Mouse (Mus musculus) ES-E14 (cell line): ENCODE results near the gene Rgs6. TPM values are rescaled to one million over a fixed set of nuclear protein-coding genes. Genes with fewer than 3 reads are reported as not detected.

Experiments
- DNase-seq: peaks from one replicate; pipeline ENCODE4 v3.0.0-alpha.2; 2013; ENCODE audit warnings: low read depth, low spot score
- H3K27ac ChIP-seq: 2 replicates; pipeline ENCODE4 v1.5.1; 2012; ENCODE audit warnings: low read depth, mild to moderate bottlenecking, low read length, moderate library complexity, mixed read lengths; ENCODE audit not compliant: poor library complexity, insufficient read depth, severe bottlenecking
- H3K36me3 ChIP-seq: 2 replicates; pipeline ENCODE4 v1.6.1; 2012; ENCODE audit warnings: mild to moderate bottlenecking, low read length, moderate library complexity, mixed read lengths; ENCODE audit not compliant: control insufficient read depth, poor library complexity, insufficient read depth, severe bottlenecking
- H3K4me1 ChIP-seq, 2 experiments: fragments of 150-350 bp in 1 of 2; sonication (generic) in 1 of 2; 2 replicates each; pipeline ENCODE4 v1.6.1; 2012; ENCODE audit warnings: low read length in 2 of 2, mild to moderate bottlenecking in 1 of 2, mixed read lengths in 1 of 2; ENCODE audit not compliant: control insufficient read depth in 2 of 2, insufficient read depth in 2 of 2, poor library complexity in 1 of 2
- H3K4me3 ChIP-seq, 2 experiments: fragments of 150-350 bp in 1 of 2; sonication (generic) in 1 of 2; 2 replicates each; pipeline ENCODE4 v1.5.1; 2012; ENCODE audit warnings: low read length in 2 of 2, low read depth in 1 of 2, mild to moderate bottlenecking in 1 of 2, mixed read lengths in 1 of 2; ENCODE audit not compliant: insufficient read depth in 1 of 2, poor library complexity in 1 of 2, severe bottlenecking in 1 of 2
- H3K9ac ChIP-seq: 2 replicates; pipeline ENCODE4 v1.6.1; 2012; ENCODE audit warnings: low read depth, mild to moderate bottlenecking, low read length, mixed read lengths; ENCODE audit not compliant: poor library complexity, insufficient read depth, severe bottlenecking
- H3K9me3 ChIP-seq: fragments of 150-350 bp; sonication (generic); 2 replicates; pipeline ENCODE4 v1.6.1; 2012; ENCODE audit warnings: low read depth, mild to moderate bottlenecking, low read length; ENCODE audit not compliant: control insufficient read depth, insufficient read depth
- CHD2 ChIP-seq: IDR thresholded peaks from 2 replicates; pipeline ENCODE4 v1.6.1; 2014; ENCODE audit warnings: mild to moderate bottlenecking, low read depth, low read length, inconsistent platforms
- HCFC1 ChIP-seq: IDR thresholded peaks from 2 replicates; pipeline ENCODE4 v1.6.1; 2012; ENCODE audit warnings: low read length, inconsistent platforms, borderline replicate concordance; ENCODE audit not compliant: insufficient read depth
- MAFK ChIP-seq: IDR thresholded peaks from 2 replicates; pipeline ENCODE4 v1.6.1; 2014; ENCODE audit warnings: mild to moderate bottlenecking, low read depth, low read length, inconsistent platforms; ENCODE audit not compliant: insufficient read depth
- ZC3H11A ChIP-seq: IDR thresholded peaks from 2 replicates; pipeline ENCODE4 v1.6.1; 2012; ENCODE audit warnings: low read depth, mild to moderate bottlenecking, inconsistent platforms, low read length, borderline replicate concordance
- ZNF384 ChIP-seq: IDR thresholded peaks from 2 replicates; pipeline ENCODE4 v1.6.1; 2012; ENCODE audit warnings: low read depth, low read length, inconsistent platforms
- in situ Hi-C, 2 experiments: fragments of 600-800 bp; cut with MboI; formaldehyde crosslinking; loops; one replicate each; pipeline ENCODE4 v1.15.1; 2025; ENCODE audit warnings: low sequenced_read_pairs in 2 of 2, inconsistent platforms in 1 of 2; ENCODE audit not compliant: unreplicated experiment in 2 of 2
- total RNA-seq: library from RNA; depleted of rRNA; stranded (reverse); fragments of 300-350 nt; gene quantifications from 2 replicates; pipeline ENCODE4 v1.2.3, GENCODE M21; 2012

The Rgs6 gene
- total RNA-seq, 1 experiment = 0.49 TPM

GRCm38 (mm10) chr12:83109486-83109885 is 521.4 kb downstream of the Rgs6 start:
- in situ Hi-C loops = loop anchor here in 1 of 2 experiments (10.0 kb wide), 1 partner anchor 385 kb away; no protein-coding TSS in a partner anchor

GRCm38 (mm10) chr12:83109891-83110630 is 522.0 kb downstream of the Rgs6 start:
- H3K36me3 ChIP-seq = no peaks in the 10 kb centered on the region
- no peak for TF ChIP-seq MAFK
- TF ChIP-seq HCFC1 = no peak
- TF ChIP-seq ZNF384 = no peak
- no peak for TF ChIP-seq ZC3H11A
- TF ChIP-seq CHD2 = no peak
- no peaks in the 10 kb centered on the region for H3K4me1 ChIP-seq
- in situ Hi-C loops = loop anchor here (5.0 to 10.0 kb wide), 2 partner anchors 382 to 385 kb away; no protein-coding TSS in a partner anchor
- no peak overlapping the region for H3K9ac ChIP-seq
- DNase-seq = no peak
- no peak overlapping the region for H3K27ac ChIP-seq
- H3K9me3 ChIP-seq = no peaks in the 10 kb centered on the region
- H3K4me3 ChIP-seq = no peak overlapping the region

More at GRCm38 (mm10) chr12:83109486-83109885, 521.4 kb downstream of the Rgs6 start:
- Histone ChIP-seq H3K9ac (no peak overlapping the region), H3K36me3 (no peaks in the 10 kb centered on the region), H3K4me1 (no peaks in the 10 kb centered on the region), H3K27ac (no peak overlapping the region), H3K9me3 (no peaks in the 10 kb centered on the region), H3K4me3 (no peak overlapping the region)
- DNase-seq = no peak
- no peak for TF ChIP-seq ZNF384
- TF ChIP-seq HCFC1 = no peak

- Histone ChIP-seq H3K36me3 (no peaks in the 10 kb centered on the region), H3K9me3 (no peaks in the 10 kb centered on the region), H3K4me3 (no peak overlapping the region), H3K27ac (no peak overlapping the region), H3K4me1 (no peaks in the 10 kb centered on the region), H3K9ac (no peak overlapping the region)
- no peak for DNase-seq
- in situ Hi-C loops = loop anchor here in 1 of 2 experiments (5.0 kb wide), 1 partner anchor 382 kb away; no protein-coding TSS in a partner anchor
- TF ChIP-seq ZC3H11A (no peak), MAFK (no peak), HCFC1 (no peak), CHD2 (no peak), ZNF384 (no peak)
These were observed 522.6 kb downstream of the Rgs6 start for GRCm38 (mm10) chr12:83110711-83111110.

- Histone ChIP-seq H3K4me1 (no peaks in the 10 kb centered on the region), H3K36me3 (no peaks in the 10 kb centered on the region), H3K27ac (no peak overlapping the region), H3K4me3 (no peak overlapping the region), H3K9ac (no peak overlapping the region), H3K9me3 (no peaks in the 10 kb centered on the region)
- in situ Hi-C loops = loop anchor here in 1 of 2 experiments (5.0 kb wide), 1 partner anchor 380 kb away; no protein-coding TSS in a partner anchor
- TF ChIP-seq ZC3H11A = 0 out of 2 replicates have a peak, but pooled peaks have one; percentile 10
- no peak for TF ChIP-seq CHD2
- no peak for DNase-seq
These were observed 524.2 kb downstream of the Rgs6 start for GRCm38 (mm10) chr12:83112283-83112682.
